In genomic region chr10:107931833-107932828, GRCm38 (mm10) we compare ENCODE assay signal across 9 mouse cellular contexts. TPM values are rescaled to one million over a fixed set of nuclear protein-coding genes. Genes with fewer than 3 reads are reported as not detected.
A peak's percentile ranks its signal among the peaks of the same experiment; 100 is the strongest.
DNase-seq lines count a peak whose midpoint lies in the region; ATAC-seq and TF ChIP-seq lines count a peak whose summit lies in the region.
"Had no signal": no experiment of that assay in that cellular context is flagged by ENCODE, and none has a peak within 500 bp of the region (broad histone marks: within the 10 kb centered on the region; RNA-seq: fewer than 3 reads in every experiment).

No protein-coding gene starts in this region.

- peak; percentile 38; the same call in 1 of the 2 replicates for ATAC-seq in intestine, postnatal 0 days
- ATAC-seq in midbrain, embryonic 14.5 days (ENCODE audit: low FRiP score, low TSS enrichment): no peak
- peak; percentile 84; the same call in 1 of the 2 replicates for ATAC-seq in stomach, postnatal 0 days (ENCODE audit: low FRiP score, low TSS enrichment)

- TF ChIP-seq CTCF in intestine, postnatal 0 days (IDR thresholded peaks at IDR 0.05; ENCODE audit: low read depth): peak; percentile 76
- peak; percentile 82 for TF ChIP-seq CTCF in stomach, postnatal 0 days (IDR thresholded peaks at IDR 0.05; ENCODE audit: low read depth)

- peak; percentile 17 for DNase-seq in ovary, adult 18-20 months (ENCODE audit: low spot score)
- DNase-seq in ovary, postnatal 10 days (ENCODE audit: low spot score): no peak
- peak; percentile 73 for DNase-seq in embryo, embryonic 10.5 days (ENCODE audit: low spot score)
- DNase-seq in heart, adult 8-10 months (ENCODE audit: low spot score): peak; percentile 88
- DNase-seq in left cerebral cortex, postnatal 25 days (ENCODE audit: low spot score in 2 of 2): peak; percentile 62 to 89
- DNase-seq in midbrain, embryonic 14.5 days: peak; percentile 72
- peak; percentile 58 for DNase-seq in stomach, postnatal 0 days (ENCODE audit: low spot score)

- WGBS in intestine, postnatal 0 days: 21% methylated on average over 10 of the region's 10 CpGs
- WGBS in midbrain, embryonic 14.5 days: 42% methylated on average over 10 of the region's 10 CpGs
- 15% methylated on average over 10 of the region's 10 CpGs for WGBS in stomach, postnatal 0 days

- H3K9ac ChIP-seq in intestine, postnatal 0 days (ENCODE audit: low read depth, low read length): no peak overlapping the region
- no peak overlapping the region for H3K9ac ChIP-seq in midbrain, embryonic 14.5 days (replicated peaks; ENCODE audit: low read length)
- H3K9ac ChIP-seq in stomach, postnatal 0 days (ENCODE audit: low read length): no peak overlapping the region

- no peaks in the 10 kb centered on the region for H3K27me3 ChIP-seq in intestine, postnatal 0 days (replicated peaks; ENCODE audit: control insufficient read depth, insufficient read depth, low read length)
- H3K27me3 ChIP-seq in midbrain, embryonic 14.5 days (ENCODE audit: control insufficient read depth, insufficient read depth, low read length): no peaks in the 10 kb centered on the region
- H3K27me3 ChIP-seq in stomach, postnatal 0 days (ENCODE audit: control insufficient read depth, insufficient read depth, low read length): no peaks in the 10 kb centered on the region

- H3K27ac ChIP-seq in intestine, postnatal 0 days (ENCODE audit: low read depth, low read length): peak overlapping the region; percentile 28; the same call in 1 of the 2 replicates
- H3K27ac ChIP-seq in midbrain, embryonic 14.5 days (replicated peaks; ENCODE audit: low read depth, low read length): no peak overlapping the region
- H3K27ac ChIP-seq in stomach, postnatal 0 days (replicated peaks): peak overlapping the region; percentile 77
- H3K27ac ChIP-seq: macrophage had no signal

- H3K4me1 ChIP-seq in intestine, postnatal 0 days (replicated peaks; ENCODE audit: control insufficient read depth, insufficient read depth, low read length): no peaks in the 10 kb centered on the region
- no peaks in the 10 kb centered on the region for H3K4me1 ChIP-seq in midbrain, embryonic 14.5 days (ENCODE audit: control insufficient read depth, insufficient read depth, low read length)
- 0 out of 2 replicates have a peak, but pooled peaks cover 2% of the 10 kb centered on the region for H3K4me1 ChIP-seq in stomach, postnatal 0 days (replicated peaks; ENCODE audit: control insufficient read depth, insufficient read depth)

- no peaks in the 10 kb centered on the region for H3K9me3 ChIP-seq in intestine, postnatal 0 days (ENCODE audit: control insufficient read depth)
- H3K9me3 ChIP-seq in midbrain, embryonic 14.5 days (ENCODE audit: control insufficient read depth, low read length): no peaks in the 10 kb centered on the region
- H3K9me3 ChIP-seq in stomach, postnatal 0 days (ENCODE audit: control insufficient read depth, low read length): no peaks in the 10 kb centered on the region

- no peaks in the 10 kb centered on the region for H3K36me3 ChIP-seq in intestine, postnatal 0 days (ENCODE audit: control insufficient read depth, insufficient read depth)
- H3K36me3 ChIP-seq in midbrain, embryonic 14.5 days (ENCODE audit: control insufficient read depth, insufficient read depth, low read length): no peaks in the 10 kb centered on the region
- H3K36me3 ChIP-seq in stomach, postnatal 0 days (ENCODE audit: control insufficient read depth, insufficient read depth, low read length): no peaks in the 10 kb centered on the region

- intact Hi-C loops in left cerebral cortex, postnatal 25 days (cut with DNase I): loop anchor here (2.0 to 10.0 kb wide), 2 partner anchors 231 to 333 kb away; partner anchors contain the start of gene Ppp1r12a

- TF ChIP-seq EP300 in stomach, postnatal 0 days (optimal IDR thresholded peaks at IDR 0.05): peak; percentile 67

- no peak overlapping the region for H3K4me3 ChIP-seq in intestine, postnatal 0 days (ENCODE audit: low read depth, low read length)
- no peak overlapping the region for H3K4me3 ChIP-seq in midbrain, embryonic 14.5 days (replicated peaks; ENCODE audit: low read depth, low read length)
- no peak overlapping the region for H3K4me3 ChIP-seq in stomach, postnatal 0 days (ENCODE audit: low read depth, low read length)

- no peak overlapping the region for H3K4me2 ChIP-seq in intestine, postnatal 0 days (replicated peaks; ENCODE audit: low read depth)
- H3K4me2 ChIP-seq in midbrain, embryonic 14.5 days (ENCODE audit: low read length): no peak overlapping the region
- no peak overlapping the region for H3K4me2 ChIP-seq in stomach, postnatal 0 days (replicated peaks; ENCODE audit: low read depth)

RNA-seq across cellular contexts. Expression of gene Otogl, which starts 20.2 kb away (rescaled TPM):
- under 1 TPM; 0.06 to 0.08 (median 0.06) TPM for total RNA-seq in heart, adult 8-10 months (2022)
- polyA plus RNA-seq in intestine, postnatal 0 days (2015; fragmentation: Nextera tagmentation; extraction: Ambion mirVana): 0.04 TPM in 1 of 2 replicates, not detected in the other
- under 1 TPM; 0.14 to 0.18 TPM for total RNA-seq in left cerebral cortex, postnatal 25 days (2021)
- 0.03 and 0.07 TPM in 2 replicates for polyA plus RNA-seq in midbrain, embryonic 14.5 days (2014; fragmentation: Nextera tagmentation; extraction: Ambion mirVana)
- polyA plus RNA-seq in stomach, postnatal 0 days (2015; fragmentation: Nextera tagmentation; extraction: Ambion mirVana): 0.01 and 0.02 TPM in 2 replicates
- polyA plus RNA-seq: macrophage had no signal
